ENCODE assay signal across 8 mouse cellular contexts in the genomic region with DNA sequence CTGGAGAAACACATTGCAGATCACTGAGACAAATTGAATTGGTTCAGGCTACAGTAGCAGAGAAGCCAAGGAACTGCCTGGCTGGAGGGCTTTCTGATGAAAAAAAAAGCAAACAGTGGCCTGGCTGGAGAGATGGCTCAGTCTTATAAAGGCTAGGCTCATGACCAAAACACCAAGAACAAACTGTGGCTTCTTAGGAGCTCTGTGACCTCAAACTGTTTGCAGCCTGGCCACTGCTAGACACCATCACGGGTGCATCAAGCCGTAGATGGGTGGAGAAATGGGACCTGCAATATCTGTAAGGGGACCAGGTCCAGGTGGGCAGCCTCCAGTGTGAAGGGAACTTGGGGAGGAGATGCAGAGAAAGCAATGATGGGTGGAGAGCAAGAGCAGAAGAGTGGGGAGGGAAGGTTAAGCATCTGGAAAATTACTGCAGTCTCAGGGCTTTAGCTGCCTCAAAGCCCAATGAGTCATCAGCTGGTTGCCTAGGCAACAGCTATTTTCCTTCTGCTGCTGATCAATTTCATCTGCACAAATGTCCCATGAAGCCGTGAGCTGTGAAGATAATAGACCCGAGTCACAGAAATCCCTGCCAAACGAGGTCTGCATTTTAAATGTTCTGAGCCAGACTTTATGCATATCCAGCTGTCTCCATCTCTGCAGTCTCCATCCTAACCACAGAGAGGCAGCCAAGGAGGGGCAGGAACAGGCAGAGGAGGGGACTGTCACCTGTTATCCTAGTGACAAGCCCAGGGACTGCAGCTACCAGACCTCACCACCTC.
A peak's percentile ranks its signal among the peaks of the same experiment; 100 is the strongest.
DNase-seq lines count a peak whose midpoint lies in the region; ATAC-seq and TF ChIP-seq lines count a peak whose summit lies in the region.
"Had no signal": no experiment of that assay in that cellular context is flagged by ENCODE, and none has a peak within 500 bp of the region (broad histone marks: within the 10 kb centered on the region; RNA-seq: fewer than 3 reads in every experiment).

No protein-coding gene starts in this region.

- peak; percentile 48 for TF ChIP-seq CTCF in left cerebral cortex, adult 2 months (IDR thresholded peaks at IDR 0.05)

- 20% methylated on average over 5 of the region's 5 CpGs for WGBS in forebrain, embryonic 15.5 days

- no peaks in the 10 kb centered on the region for H3K9me3 ChIP-seq in forebrain, embryonic 15.5 days

- intact Hi-C loops in heart, postnatal 25 days (cut with DNase I), result no loop called here
- intact Hi-C loops in left cerebral cortex, adult 2 months (cut with DNase I), result no loop called here

- no peak overlapping the region for H3K4me3 ChIP-seq in forebrain, embryonic 15.5 days
- H3K4me3 ChIP-seq in left cerebral cortex, adult 2 months, result no peak overlapping the region
- H3K4me3 ChIP-seq: erythroblast, embryonic 14.5 days had no signal

- peak; percentile 28 for DNase-seq in heart, postnatal 25 days (ENCODE audit: low spot score)
- peak; percentile 67 to 84 for DNase-seq in left cerebral cortex, adult 2 months (ENCODE audit: extremely low spot score in 1 of 2, low spot score in 2 of 2)
- peak; percentile 42 for DNase-seq in retina, postnatal 1 day
- no peak for DNase-seq in yolk sac, embryonic 10.5 days (ENCODE audit: low spot score)

- peak; percentile 90 for ATAC-seq in CD4-positive, CD25-positive, alpha-beta regulatory T cell, adult 4 months
- peak; percentile 81 for ATAC-seq in activated CD4-positive, CD25-positive, alpha-beta regulatory T cell, adult 4 months
- peak; percentile 94 for ATAC-seq in forebrain, embryonic 15.5 days (replicated peaks)

- H3K27ac ChIP-seq in forebrain, embryonic 15.5 days (replicated peaks), result peak overlapping the region; percentile 90
- peak overlapping the region; percentile 93 for H3K27ac ChIP-seq in left cerebral cortex, adult 2 months

- H3K27me3 ChIP-seq in forebrain, embryonic 15.5 days, result no peaks in the 10 kb centered on the region

- peaks cover 18% of the 10 kb centered on the region for H3K4me1 ChIP-seq in forebrain, embryonic 15.5 days

- no peak overlapping the region for H3K9ac ChIP-seq in forebrain, embryonic 15.5 days (replicated peaks)

- no peak overlapping the region for H3K4me2 ChIP-seq in forebrain, embryonic 15.5 days (replicated peaks)

- H3K36me3 ChIP-seq in forebrain, embryonic 15.5 days, result no peaks in the 10 kb centered on the region
